Mouse (Mus musculus) neutrophil, adult 59 days (primary cell): Measurements from ENCODE around the gene Zbed5. TPM values are rescaled to one million over a fixed set of nuclear protein-coding genes. Genes with fewer than 3 reads are reported as not detected.

ENCODE experiments used
- total RNA-seq, 2 experiments: library from RNA; stranded (reverse); gene quantifications; 1 replicate in 1 of 2; 2 replicates in 1 of 2; pipeline ENCODE4 v1.2.4; 2023

The Zbed5 gene
- under 1 TPM; 0.18 to 0.56 TPM for total RNA-seq

GRCm38 (mm10) chr5:129895198-129896088, at the start of gene Zbed5:
Gene Zbed5, plus strand, starts transcription at chr5:129895723.

GRCm38 (mm10) chr5:129846752-129847557, 48.6 kb upstream of the Zbed5 start, which contains the start of gene Sumf2:
Gene Sumf2, plus strand, starts transcription at chr5:129846986.

GRCm38 (mm10) chr5:129886911-129887636, 8.4 kb upstream of the Zbed5 start, which contains the start of gene Chchd2:
Gene Chchd2, minus strand, starts transcription at chr5:129887470.

GRCm38 (mm10) chr5:129898449-129898848, 2.9 kb downstream of the Zbed5 start, which contains the start of gene Phkg1:
Gene Phkg1, minus strand, starts transcription at chr5:129898549.

GRCm38 (mm10) chr5:129908242-129908965, 12.9 kb downstream of the Zbed5 start, which contains the start of gene Nupr1l:
Gene Nupr1l, plus strand, starts transcription at chr5:129908540.

GRCm38 (mm10) chr5:129941495-129942045, 46.0 kb downstream of the Zbed5 start, which contains the start of gene Vkorc1l1:
Gene Vkorc1l1, plus strand, starts transcription at chr5:129941970.

Other genes starting within 250 kb of the Zbed5 start
- gene Zfp11, start 225.6 kb upstream of the Zbed5 start, total RNA-seq = 1 to 10 TPM in 1 of 2 experiments, under 1 TPM in 1; 0.95 to 1.0 TPM
- gene Sept14, start 187.2 kb upstream of the Zbed5 start, total RNA-seq = not detected
- 10 to 100 TPM; 41.4 to 44.2 TPM for gene Mrps17, start 180.2 kb upstream of the Zbed5 start, total RNA-seq
- 10 to 100 TPM; 34.8 to 39.0 TPM for gene Nipsnap2, start 170.7 kb upstream of the Zbed5 start, total RNA-seq
- 1 to 10 TPM; 6.9 to 7.5 TPM for gene Psph, start 108.3 kb upstream of the Zbed5 start, total RNA-seq
- gene Sumf2, start 48.7 kb upstream of the Zbed5 start, total RNA-seq = 1 to 10 TPM; 6.0 to 8.9 TPM
- gene Chchd2, start 8.3 kb upstream of the Zbed5 start, total RNA-seq = 100 to 1,000 TPM; 132 to 134 TPM
- gene Phkg1, start 2.8 kb downstream of the Zbed5 start, total RNA-seq = under 1 TPM; 0.24 to 0.62 TPM
- gene Nupr1l, start 12.8 kb downstream of the Zbed5 start, total RNA-seq = 1 to 10 TPM in 1 of 2 experiments, under 1 TPM in 1; 0.18 to 3.2 TPM
- 10 to 100 TPM; 16.8 to 18.7 TPM for gene Vkorc1l1, start 46.2 kb downstream of the Zbed5 start, total RNA-seq
- gene Gusb, start 107.3 kb downstream of the Zbed5 start, total RNA-seq = 10 to 100 TPM; 55.2 to 64.1 TPM
- gene Asl, start 133.5 kb downstream of the Zbed5 start, total RNA-seq = 10 to 100 TPM; 25.7 to 35.5 TPM
- gene Crcp, start 133.6 kb downstream of the Zbed5 start, total RNA-seq = 10 to 100 TPM; 16.5 to 19.8 TPM
- gene Tpst1, start 177.6 kb downstream of the Zbed5 start, total RNA-seq = 1 to 10 TPM; 2.9 to 3.2 TPM
- 1 to 10 TPM; 3.7 to 6.5 TPM for gene Kctd7, start 249.1 kb downstream of the Zbed5 start, total RNA-seq